Mouse (Mus musculus) forebrain, embryonic 12.5 days (tissue): ENCODE measurements around the gene Supt4a. TPM values are rescaled to one million over a fixed set of nuclear protein-coding genes. Genes with fewer than 3 reads are reported as not detected.

ENCODE experiments used
- ATAC-seq: fragments of 200-750 bp; cut with Nextera tagmentation; 2 replicates; pipeline ENCODE4 v1.8.0; 2017; ENCODE audit warnings: moderate TSS enrichment; ENCODE audit not compliant: low FRiP score
- H3K27ac ChIP-seq: fragments of 300-500 bp; sonication (generic); 2 replicates; pipeline ENCODE4 v1.5.1; 2016; ENCODE audit warnings: mild to moderate bottlenecking
- H3K27me3 ChIP-seq: fragments of 300-500 bp; sonication (generic); 2 replicates; pipeline ENCODE4 v1.6.1; 2016; ENCODE audit warnings: mild to moderate bottlenecking
- H3K36me3 ChIP-seq: fragments of 300-500 bp; sonication (generic); replicated peaks from 2 replicates; pipeline ENCODE4 v1.6.1; 2016; ENCODE audit warnings: mild to moderate bottlenecking
- H3K4me1 ChIP-seq: fragments of 300-500 bp; sonication (generic); 2 replicates; pipeline ENCODE4 v1.6.1; 2016
- H3K4me2 ChIP-seq: fragments of 300-500 bp; sonication (generic); 2 replicates; pipeline ENCODE4 v1.6.1; 2016; ENCODE audit warnings: mild to moderate bottlenecking, moderate library complexity
- H3K4me3 ChIP-seq: fragments of 300-500 bp; sonication (generic); replicated peaks from 2 replicates; pipeline ENCODE4 v1.5.1; 2016; ENCODE audit warnings: mild to moderate bottlenecking
- H3K9ac ChIP-seq: fragments of 300-500 bp; sonication (generic); 2 replicates; pipeline ENCODE4 v1.6.1; 2016; ENCODE audit warnings: mild to moderate bottlenecking
- H3K9me3 ChIP-seq: fragments of 300-500 bp; sonication (generic); 2 replicates; pipeline ENCODE4 v1.6.1; 2016
- WGBS: fragments of 180-500 bp; shearing (Covaris S2); methylation state at CpG from one replicate; pipeline ENCODE4 v1.1.7; 2016; 5-methylcytosine and 5-hydroxymethylcytosine counted together
- polyA plus RNA-seq: library from polyadenylated mRNA; unstranded; fragments of >200 nt; fragmentation: Nextera tagmentation; extraction: Ambion mirVana; gene quantifications from 2 replicates; pipeline ENCODE4 v1.2.1, GENCODE M21; 2016

Supt4a gene
- polyA plus RNA-seq, 1 experiment from 2014 or later, result 137 TPM

- ATAC-seq, result no peak
- no peaks in the 10 kb centered on the region for H3K9me3 ChIP-seq
- H3K4me2 ChIP-seq, result no peak overlapping the region
- H3K27ac ChIP-seq, result no peak overlapping the region
- H3K4me1 ChIP-seq, result peaks cover 19% of the 10 kb centered on the region
- 69% methylated on average over 4 of the region's 4 CpGs for WGBS
- H3K27me3 ChIP-seq, result peaks cover 11% of the 10 kb centered on the region; the same call in 1 of the 2 replicates
- H3K9ac ChIP-seq, result no peak overlapping the region
- H3K4me3 ChIP-seq, result no peak overlapping the region
- no peaks in the 10 kb centered on the region for H3K36me3 ChIP-seq
Measured at GRCm38 (mm10) chr11:87727471-87727870, 9.9 kb upstream of the Supt4a start.

- no peak for ATAC-seq
- Histone ChIP-seq H3K4me2 (no peak overlapping the region), H3K36me3 (no peaks in the 10 kb centered on the region), H3K4me1 (peaks cover 29% of the 10 kb centered on the region), H3K27ac (no peak overlapping the region), H3K9me3 (no peaks in the 10 kb centered on the region), H3K9ac (no peak overlapping the region), H3K27me3 (peaks cover 17% of the 10 kb centered on the region; the same call in 1 of the 2 replicates), H3K4me3 (no peak overlapping the region)
- 80% methylated on average over 18 of the region's 18 CpGs for WGBS
Measured at GRCm38 (mm10) chr11:87728850-87729592, 8.3 kb upstream of the Supt4a start.

- H3K4me2 ChIP-seq, result no peak overlapping the region
- no peak overlapping the region for H3K9ac ChIP-seq
- H3K4me1 ChIP-seq, result peaks cover 33% of the 10 kb centered on the region
- no peak overlapping the region for H3K4me3 ChIP-seq
- no peaks in the 10 kb centered on the region for H3K36me3 ChIP-seq
- no peak for ATAC-seq
- peaks cover 23% of the 10 kb centered on the region for H3K27me3 ChIP-seq
- H3K9me3 ChIP-seq, result no peaks in the 10 kb centered on the region
- 88% methylated on average over 13 of the region's 13 CpGs for WGBS
- H3K27ac ChIP-seq, result no peak overlapping the region
Measured at GRCm38 (mm10) chr11:87729593-87730185, 7.7 kb upstream of the Supt4a start.

- Histone ChIP-seq H3K27me3 (peaks cover 31% of the 10 kb centered on the region), H3K4me1 (peaks cover 25% of the 10 kb centered on the region), H3K4me2 (no peak overlapping the region), H3K36me3 (no peaks in the 10 kb centered on the region), H3K27ac (no peak overlapping the region), H3K9me3 (no peaks in the 10 kb centered on the region), H3K4me3 (no peak overlapping the region), H3K9ac (no peak overlapping the region)
- WGBS, result 76% methylated on average over 10 of the region's 10 CpGs
- no peak for ATAC-seq
Measured at GRCm38 (mm10) chr11:87730652-87731310, 6.6 kb upstream of the Supt4a start.

- H3K4me3 ChIP-seq, result peak overlapping the region; percentile 17; the same call in 1 of the 2 replicates
- H3K9me3 ChIP-seq, result no peaks in the 10 kb centered on the region
- no peak overlapping the region for H3K27ac ChIP-seq
- H3K4me1 ChIP-seq, result peaks cover 24% of the 10 kb centered on the region
- ATAC-seq, result no peak
- peaks cover 2% of the 10 kb centered on the region; the same call in 1 of the 2 replicates for H3K36me3 ChIP-seq
- peak overlapping the region; percentile 44; the same call in 1 of the 2 replicates for H3K9ac ChIP-seq
- 46% methylated on average over 5 of the region's 5 CpGs for WGBS
- peak overlapping the region; percentile 42 for H3K4me2 ChIP-seq
- H3K27me3 ChIP-seq, result peaks cover 25% of the 10 kb centered on the region
Measured at GRCm38 (mm10) chr11:87734346-87734745, 3.0 kb upstream of the Supt4a start.

- ATAC-seq, result no peak
- Histone ChIP-seq H3K27me3 (peaks cover 25% of the 10 kb centered on the region), H3K4me3 (no peak overlapping the region), H3K4me1 (peaks cover 24% of the 10 kb centered on the region), H3K27ac (no peak overlapping the region), H3K4me2 (no peak overlapping the region), H3K9me3 (no peaks in the 10 kb centered on the region), H3K36me3 (peaks cover 14% of the 10 kb centered on the region), H3K9ac (no peak overlapping the region)
- 87% methylated on average over 6 of the region's 6 CpGs for WGBS
Measured at GRCm38 (mm10) chr11:87735691-87736090, 1.7 kb upstream of the Supt4a start.

GRCm38 (mm10) chr11:87736647-87737134 is 661 bp upstream of the Supt4a start:
- Histone ChIP-seq H3K36me3 (peaks cover 20% of the 10 kb centered on the region), H3K4me2 (peak overlapping the region; percentile 85), H3K27me3 (peaks cover 24% of the 10 kb centered on the region), H3K9me3 (no peaks in the 10 kb centered on the region), H3K4me1 (peaks cover 24% of the 10 kb centered on the region), H3K9ac (peak overlapping the region; percentile 66), H3K27ac (peak overlapping the region; percentile 70), H3K4me3 (peak overlapping the region; percentile 85)
- WGBS, result 3% methylated on average over 31 of the region's 31 CpGs
- ATAC-seq, result peak; percentile 75

- 95% methylated on average over 3 of the region's 3 CpGs for WGBS
- no peak for ATAC-seq
- Histone ChIP-seq H3K9ac (no peak overlapping the region), H3K27ac (no peak overlapping the region), H3K4me1 (no peaks in the 10 kb centered on the region), H3K36me3 (peaks cover 48% of the 10 kb centered on the region), H3K4me2 (no peak overlapping the region), H3K9me3 (no peaks in the 10 kb centered on the region), H3K27me3 (no peaks in the 10 kb centered on the region), H3K4me3 (no peak overlapping the region)
Measured at GRCm38 (mm10) chr11:87743691-87744090, 6.3 kb downstream of the Supt4a start.

- H3K4me1 ChIP-seq, result no peaks in the 10 kb centered on the region
- WGBS, result 90% methylated on average over 4 of the region's 4 CpGs
- no peak overlapping the region for H3K4me2 ChIP-seq
- H3K9ac ChIP-seq, result no peak overlapping the region
- no peaks in the 10 kb centered on the region for H3K27me3 ChIP-seq
- no peaks in the 10 kb centered on the region for H3K9me3 ChIP-seq
- H3K36me3 ChIP-seq, result peaks cover 40% of the 10 kb centered on the region
- no peak overlapping the region for H3K27ac ChIP-seq
- no peak overlapping the region for H3K4me3 ChIP-seq
- no peak for ATAC-seq
Measured at GRCm38 (mm10) chr11:87744964-87745363, 7.6 kb downstream of the Supt4a start.

GRCm38 (mm10) chr11:87745632-87746555 is 8.5 kb downstream of the Supt4a start:
- no peaks in the 10 kb centered on the region for H3K4me1 ChIP-seq
- H3K9ac ChIP-seq, result no peak overlapping the region
- no peak overlapping the region for H3K27ac ChIP-seq
- WGBS, result 81% methylated on average over 9 of the region's 9 CpGs
- no peak overlapping the region for H3K4me3 ChIP-seq
- no peak for ATAC-seq
- peaks cover 33% of the 10 kb centered on the region for H3K36me3 ChIP-seq
- H3K4me2 ChIP-seq, result no peak overlapping the region
- no peaks in the 10 kb centered on the region for H3K9me3 ChIP-seq
- no peaks in the 10 kb centered on the region for H3K27me3 ChIP-seq

GRCm38 (mm10) chr11:87747312-87747711 is 10.0 kb downstream of the Supt4a start:
- Histone ChIP-seq H3K4me3 (no peak overlapping the region), H3K4me2 (no peak overlapping the region), H3K27ac (no peak overlapping the region), H3K9ac (no peak overlapping the region), H3K36me3 (peaks cover 27% of the 10 kb centered on the region), H3K27me3 (no peaks in the 10 kb centered on the region), H3K9me3 (no peaks in the 10 kb centered on the region), H3K4me1 (no peaks in the 10 kb centered on the region)
- WGBS, result 89% methylated on average over 5 of the region's 5 CpGs
- ATAC-seq, result no peak
